Mouse (Mus musculus) bone marrow, adult 2 months (tissue): Measurements from ENCODE around the gene Ciita. TPM values are rescaled to one million over a fixed set of nuclear protein-coding genes. Genes with fewer than 3 reads are reported as not detected.

Experiments used
- H3K27ac ChIP-seq: fragments of 200-500 bp; 2 replicates; pipeline ENCODE4 v1.5.1; 2012; ENCODE audit warnings: low read depth, mild to moderate bottlenecking, control low read depth, inconsistent platforms, low read length; ENCODE audit not compliant: control insufficient read depth, poor library complexity, insufficient read depth
- H3K4me1 ChIP-seq: fragments of 200-500 bp; 2 replicates; pipeline ENCODE4 v1.6.1; 2011; ENCODE audit warnings: low read length; ENCODE audit not compliant: control insufficient read depth, insufficient read depth
- H3K4me3 ChIP-seq: fragments of 200-500 bp; replicated peaks from 2 replicates; pipeline ENCODE3; 2011; ENCODE audit warnings: mild to moderate bottlenecking, low read depth, low read length, control low read depth; ENCODE audit not compliant: control insufficient read depth
- CTCF ChIP-seq: fragments of 200-500 bp; IDR thresholded peaks from 2 replicates; pipeline ENCODE4 v1.5.1; 2011; ENCODE audit warnings: low read length, control low read depth; ENCODE audit not compliant: control insufficient read depth, insufficient read depth
- POLR2A ChIP-seq: fragments of 200-500 bp; IDR thresholded peaks from 2 replicates; pipeline ENCODE4 v1.6.1; 2011; ENCODE audit warnings: low read depth, mild to moderate bottlenecking, control low read depth, low read length, borderline replicate concordance; ENCODE audit not compliant: control insufficient read depth
- WGBS: fragments of 180-500 bp; shearing (Covaris S2); methylation state at CpG from one replicate; pipeline ENCODE4 v1.1.7; 2018; 5-methylcytosine and 5-hydroxymethylcytosine counted together
- polyA plus RNA-seq: library from polyadenylated mRNA; stranded (reverse); fragments of >200 nt; gene quantifications from 2 replicates; pipeline ENCODE4 v1.2.4, GENCODE M21; 2011; ENCODE audit warnings: low replicate concordance; ENCODE audit not compliant: missing spikeins, insufficient read depth, insufficient read length

Ciita gene
- polyA plus RNA-seq, 1 experiment, result 11.8 TPM

- WGBS, result 42% methylated on average over 4 of the region's 4 CpGs
- Histone ChIP-seq H3K4me1 (no peaks in the 10 kb centered on the region), H3K27ac (no peak overlapping the region), H3K4me3 (no peak overlapping the region)
- TF ChIP-seq CTCF (peak; percentile 98), POLR2A (no peak)
Observed at GRCm38 (mm10) chr16:10565278-10565885, 85.5 kb downstream of the Ciita start.

GRCm38 (mm10) chr16:10567153-10567552 is 87.3 kb downstream of the Ciita start:
- no peak overlapping the region for H3K4me3 ChIP-seq
- WGBS, result 83% methylated on average over 4 of the region's 4 CpGs
- H3K27ac ChIP-seq, result no peak overlapping the region

GRCm38 (mm10) chr16:10569809-10570395 is 90.0 kb downstream of the Ciita start:
- 31% methylated on average over 5 of the region's 5 CpGs for WGBS
- Histone ChIP-seq H3K4me3 (no peak overlapping the region), H3K4me1 (no peaks in the 10 kb centered on the region), H3K27ac (no peak overlapping the region)
- no peak for TF ChIP-seq CTCF

More at GRCm38 (mm10) chr16:10567153-10567552, 87.3 kb downstream of the Ciita start:
- H3K4me1 ChIP-seq, result no peaks in the 10 kb centered on the region
- TF ChIP-seq POLR2A (no peak), CTCF (no peak)

- Histone ChIP-seq H3K4me3 (no peak overlapping the region), H3K4me1 (no peaks in the 10 kb centered on the region), H3K27ac (no peak overlapping the region)
- TF ChIP-seq POLR2A, result no peak
- no peak for TF ChIP-seq CTCF
- WGBS, result 76% methylated on average over 1 of the region's 1 CpGs
Observed at GRCm38 (mm10) chr16:10570708-10571107, 90.8 kb downstream of the Ciita start.

GRCm38 (mm10) chr16:10571820-10572219 is 92.0 kb downstream of the Ciita start:
- H3K27ac ChIP-seq, result no peak overlapping the region
- peak; percentile 23; the same call in 1 of the 2 replicates for TF ChIP-seq CTCF
- TF ChIP-seq POLR2A, result no peak
- H3K4me3 ChIP-seq, result no peak overlapping the region
- 58% methylated on average over 2 of the region's 2 CpGs for WGBS
- H3K4me1 ChIP-seq, result no peaks in the 10 kb centered on the region

GRCm38 (mm10) chr16:10574936-10575335 is 95.1 kb downstream of the Ciita start:
- Histone ChIP-seq H3K4me1 (no peaks in the 10 kb centered on the region), H3K27ac (no peak overlapping the region), H3K4me3 (no peak overlapping the region)
- TF ChIP-seq CTCF, result no peak
- TF ChIP-seq POLR2A, result no peak
- 56% methylated on average over 2 of the region's 2 CpGs for WGBS

GRCm38 (mm10) chr16:10575915-10576314 is 96.1 kb downstream of the Ciita start:
- H3K4me1 ChIP-seq, result no peaks in the 10 kb centered on the region
- WGBS, result 81% methylated on average over 4 of the region's 4 CpGs
- TF ChIP-seq CTCF (no peak), POLR2A (no peak)
- no peak overlapping the region for H3K27ac ChIP-seq
- H3K4me3 ChIP-seq, result no peak overlapping the region

GRCm38 (mm10) chr16:10577548-10577947 is 97.7 kb downstream of the Ciita start:
- Histone ChIP-seq H3K27ac (no peak overlapping the region), H3K4me1 (no peaks in the 10 kb centered on the region), H3K4me3 (no peak overlapping the region)
- TF ChIP-seq CTCF, result no peak
- 23% methylated on average over 5 of the region's 5 CpGs for WGBS

Other genes with a start within 250 kb of the Ciita start
- gene Emp2, start 166.1 kb upstream of the Ciita start, polyA plus RNA-seq, result 1.6 and 2.5 TPM in 2 replicates
- 0.77 TPM in 1 of 2 replicates, not detected in the other for gene Tekt5, start 84.6 kb upstream of the Ciita start, polyA plus RNA-seq
- 12.7 and 21.4 TPM in 2 replicates for gene Nubp1, start 68.1 kb upstream of the Ciita start, polyA plus RNA-seq
- gene Tvp23a, start 32.7 kb upstream of the Ciita start, polyA plus RNA-seq, result 0.85 TPM in 1 of 2 replicates, not detected in the other
- gene Dexi, start 63.0 kb downstream of the Ciita start, polyA plus RNA-seq, result 4.2 and 4.3 TPM in 2 replicates
- 3.0 and 6.3 TPM in 2 replicates for gene Clec16a, start 65.3 kb downstream of the Ciita start, polyA plus RNA-seq